Mouse (Mus musculus): Measurements from ENCODE around the gene Nsun2. TPM values are rescaled to one million over a fixed set of nuclear protein-coding genes. Genes with fewer than 3 reads are reported as not detected.

The Nsun2 gene
- polyA plus RNA-seq, 2 experiments = 58.7 to 88.8 TPM

GRCm38 (mm10) chr13:69534654-69535551 is 1.4 kb downstream of the Nsun2 start:
- under 1% methylated on average over 80 of the region's 86 CpGs for WGBS (ENCODE audit: insufficient replicate concordance)
- ATAC-seq (ENCODE audit: insufficient read depth) = peak; percentile 90
- peak; percentile 91 to 95 (median 93) for DNase-seq (ENCODE audit: low read depth in 3 of 3, low spot score in 3 of 3)
- Histone ChIP-seq H3K27ac (peak overlapping the region; percentile 74), H3K9ac (replicated peaks) (peak overlapping the region; percentile 90), H3K4me3 (ENCODE audit: insufficient read depth in 1 of 2, low read depth in 2 of 2, low read length in 2 of 2) (peak overlapping the region; percentile 70 to 96), H3K27me3 (ENCODE audit: control insufficient read depth, insufficient read depth, low read length) (no peaks in the 10 kb centered on the region), H3K36me3 (replicated peaks; ENCODE audit: control insufficient read depth, insufficient read depth, low read depth) (no peaks in the 10 kb centered on the region), H3K9me3 (ENCODE audit: control insufficient read depth, low read length) (no peaks in the 10 kb centered on the region), H3K4me2 (ENCODE audit: low read depth) (peak overlapping the region; percentile 99), H3K4me1 (replicated peaks; ENCODE audit: control insufficient read depth in 2 of 2, insufficient read depth in 2 of 2, low read length in 1 of 2) (peaks cover 15 to 26% of the 10 kb centered on the region in 2 experiments)
- no peak for TF ChIP-seq CTCF (IDR thresholded peaks at IDR 0.05; ENCODE audit: low read depth)
- no peak for TF ChIP-seq EP300 (IDR thresholded peaks at IDR 0.05; ENCODE audit: low read depth)

GRCm38 (mm10) chr13:69536021-69536420 is 2.5 kb downstream of the Nsun2 start:
- TF ChIP-seq CTCF (IDR thresholded peaks at IDR 0.05; ENCODE audit: low read depth) (no peak), EP300 (IDR thresholded peaks at IDR 0.05; ENCODE audit: low read depth) (no peak)
- WGBS (ENCODE audit: insufficient replicate concordance) = 68% methylated on average over 4 of the region's 4 CpGs
- Histone ChIP-seq H3K27me3 (ENCODE audit: control insufficient read depth, insufficient read depth, low read length) (no peaks in the 10 kb centered on the region), H3K36me3 (replicated peaks; ENCODE audit: control insufficient read depth, insufficient read depth, low read depth) (no peaks in the 10 kb centered on the region), H3K9me3 (ENCODE audit: control insufficient read depth, low read length) (no peaks in the 10 kb centered on the region), H3K9ac (replicated peaks) (no peak overlapping the region; the same call in 1 of the 2 replicates), H3K4me2 (ENCODE audit: low read depth) (peak overlapping the region; percentile 99), H3K27ac (no peak overlapping the region), H3K4me3 (ENCODE audit: insufficient read depth in 1 of 2, low read depth in 2 of 2, low read length in 2 of 2) (peak overlapping the region; percentile 70 to 96; a peak in 3 of 4 replicates), H3K4me1 (replicated peaks; ENCODE audit: control insufficient read depth in 2 of 2, insufficient read depth in 2 of 2, low read length in 1 of 2) (peaks cover 15 to 26% of the 10 kb centered on the region in 2 experiments)
- ATAC-seq (ENCODE audit: insufficient read depth) (no peak), DNase-seq (ENCODE audit: low read depth in 3 of 3, low spot score in 3 of 3) (no peak)

GRCm38 (mm10) chr13:69537366-69537765 is 3.8 kb downstream of the Nsun2 start:
- no peaks in the 10 kb centered on the region for H3K36me3 ChIP-seq (replicated peaks; ENCODE audit: control insufficient read depth, insufficient read depth, low read depth)
- DNase-seq (ENCODE audit: low read depth in 3 of 3, low spot score in 3 of 3) = no peak
- no peak for ATAC-seq (ENCODE audit: insufficient read depth)
- no peak overlapping the region for H3K9ac ChIP-seq (replicated peaks)
- H3K4me1 ChIP-seq (replicated peaks; ENCODE audit: control insufficient read depth in 2 of 2, insufficient read depth in 2 of 2, low read length in 1 of 2) = peaks cover 9 to 13% of the 10 kb centered on the region in 2 experiments
- no peaks in the 10 kb centered on the region for H3K27me3 ChIP-seq (ENCODE audit: control insufficient read depth, insufficient read depth, low read length)
- WGBS (ENCODE audit: insufficient replicate concordance) = 72% methylated on average over 7 of the region's 7 CpGs
- TF ChIP-seq CTCF (IDR thresholded peaks at IDR 0.05; ENCODE audit: low read depth) = no peak
- no peak for TF ChIP-seq EP300 (IDR thresholded peaks at IDR 0.05; ENCODE audit: low read depth)
- no peak overlapping the region for H3K27ac ChIP-seq
- no peaks in the 10 kb centered on the region for H3K9me3 ChIP-seq (ENCODE audit: control insufficient read depth, low read length)
- no peak overlapping the region for H3K4me3 ChIP-seq (ENCODE audit: insufficient read depth in 1 of 2, low read depth in 2 of 2, low read length in 2 of 2)
- H3K4me2 ChIP-seq (ENCODE audit: low read depth) = no peak overlapping the region

GRCm38 (mm10) chr13:69538327-69538726 is 4.8 kb downstream of the Nsun2 start:
- H3K9me3 ChIP-seq (ENCODE audit: control insufficient read depth, low read length) = no peaks in the 10 kb centered on the region
- H3K9ac ChIP-seq (replicated peaks) = no peak overlapping the region
- 24% methylated on average over 4 of the region's 4 CpGs for WGBS (ENCODE audit: insufficient replicate concordance)
- TF ChIP-seq EP300 (IDR thresholded peaks at IDR 0.05; ENCODE audit: low read depth) (no peak), CTCF (IDR thresholded peaks at IDR 0.05; ENCODE audit: low read depth) (no peak)
- no peaks in the 10 kb centered on the region for H3K36me3 ChIP-seq (replicated peaks; ENCODE audit: control insufficient read depth, insufficient read depth, low read depth)
- H3K4me3 ChIP-seq (ENCODE audit: insufficient read depth in 1 of 2, low read depth in 2 of 2, low read length in 2 of 2) = no peak overlapping the region
- no peak overlapping the region for H3K4me2 ChIP-seq (ENCODE audit: low read depth)
- DNase-seq (ENCODE audit: low read depth in 3 of 3, low spot score in 3 of 3) = no peak
- no peak overlapping the region for H3K27ac ChIP-seq
- ATAC-seq (ENCODE audit: insufficient read depth) = no peak
- no peaks in the 10 kb centered on the region for H3K27me3 ChIP-seq (ENCODE audit: control insufficient read depth, insufficient read depth, low read length)
- H3K4me1 ChIP-seq (replicated peaks; ENCODE audit: control insufficient read depth in 2 of 2, insufficient read depth in 2 of 2, low read length in 1 of 2) = peaks cover 8 to 11% of the 10 kb centered on the region in 2 experiments

GRCm38 (mm10) chr13:69541209-69541608 is 7.7 kb downstream of the Nsun2 start:
- no peaks in the 10 kb centered on the region for H3K9me3 ChIP-seq (ENCODE audit: control insufficient read depth, low read length)
- no peaks in the 10 kb centered on the region for H3K36me3 ChIP-seq (replicated peaks; ENCODE audit: control insufficient read depth, insufficient read depth, low read depth)
- WGBS (ENCODE audit: insufficient replicate concordance) = 31% methylated on average over 6 of the region's 6 CpGs
- TF ChIP-seq EP300 (IDR thresholded peaks at IDR 0.05; ENCODE audit: low read depth) = no peak
- no peak for TF ChIP-seq CTCF (IDR thresholded peaks at IDR 0.05; ENCODE audit: low read depth)
- no peak for DNase-seq (ENCODE audit: low read depth in 3 of 3, low spot score in 3 of 3)
- H3K27ac ChIP-seq = no peak overlapping the region
- H3K4me1 ChIP-seq (replicated peaks; ENCODE audit: control insufficient read depth in 2 of 2, insufficient read depth in 2 of 2, low read length in 1 of 2) = peaks cover under 1 to 2% of the 10 kb centered on the region in 2 experiments; a peak in 3 of 4 replicates
- no peak for ATAC-seq (ENCODE audit: insufficient read depth)
- no peak overlapping the region for H3K4me3 ChIP-seq (ENCODE audit: insufficient read depth in 1 of 2, low read depth in 2 of 2, low read length in 2 of 2)
- H3K9ac ChIP-seq (replicated peaks) = no peak overlapping the region
- H3K27me3 ChIP-seq (ENCODE audit: control insufficient read depth, insufficient read depth, low read length) = no peaks in the 10 kb centered on the region
- no peak overlapping the region for H3K4me2 ChIP-seq (ENCODE audit: low read depth)
